Mouse (Mus musculus): Measurements from ENCODE around the gene Caskin2.

- TF ChIP-seq CTCF (IDR thresholded peaks at IDR 0.05; ENCODE audit: low read depth): no peak
- no peak for TF ChIP-seq EP300 (optimal IDR thresholded peaks at IDR 0.05)
Measured at GRCm38 (mm10) chr11:115839732-115840131, 26.3 kb upstream of the Caskin2 start.

Measured in stomach, postnatal 0 days (tissue).